Mouse (Mus musculus) CH12.LX (cell line): Measurements from ENCODE around the gene D11Wsu47e. TPM values are rescaled to one million over a fixed set of nuclear protein-coding genes. Genes with fewer than 3 reads are reported as not detected.

Experiments used
- DNase-seq: peaks from one replicate; pipeline ENCODE4 v3.0.0-alpha.2; 2013; ENCODE audit errors: extremely low read depth
- H3K27ac ChIP-seq: 2 replicates; pipeline ENCODE4 v1.5.1; 2012; ENCODE audit warnings: low read depth, mild to moderate bottlenecking, control low read depth, moderate library complexity; ENCODE audit not compliant: insufficient read depth
- H3K27me3 ChIP-seq: replicated peaks from 2 replicates; pipeline ENCODE3; 2012; ENCODE audit warnings: inconsistent platforms
- H3K36me3 ChIP-seq, 2 experiments: replicated peaks in 1 of 2; 2 replicates each; pipeline versions ENCODE3 to v1.6.1; 2012; ENCODE audit warnings: inconsistent platforms in 1 of 2, low read length in 1 of 2, mild to moderate bottlenecking in 1 of 2, mixed read lengths in 1 of 2, moderate library complexity in 1 of 2; ENCODE audit not compliant: control insufficient read depth in 1 of 2, insufficient read depth in 1 of 2
- H3K4me1 ChIP-seq, 2 experiments: 2 replicates each; pipeline ENCODE4 v1.6.1; 2012; ENCODE audit warnings: inconsistent platforms in 1 of 2, moderate library complexity in 1 of 2; ENCODE audit not compliant: insufficient read depth in 2 of 2, control insufficient read depth in 1 of 2
- H3K4me2 ChIP-seq: 2 replicates; pipeline ENCODE4 v1.6.1; 2012; ENCODE audit warnings: low read depth, mild to moderate bottlenecking, control low read depth; ENCODE audit not compliant: poor library complexity, insufficient read depth, severe bottlenecking
- H3K4me3 ChIP-seq, 3 experiments: fragments of 150-350 bp in 1 of 3; sonication (generic) in 1 of 3; replicated peaks in 1 of 3; 2 replicates each; pipeline versions ENCODE3 to v1.5.1; 2011 to 2012; ENCODE audit warnings: low read depth in 2 of 3, low read length in 2 of 3, mild to moderate bottlenecking in 2 of 3, moderate library complexity in 2 of 3, control low read depth in 1 of 3, improper control_type of control experiment in 1 of 3, inconsistent platforms in 1 of 3, mixed read lengths in 1 of 3; ENCODE audit not compliant: poor library complexity in 1 of 3
- H3K79me2 ChIP-seq: replicated peaks from 2 replicates; pipeline ENCODE4 v1.6.1; 2012; ENCODE audit warnings: mild to moderate bottlenecking, moderate library complexity; ENCODE audit not compliant: control insufficient read depth, poor library complexity, insufficient read depth, severe bottlenecking; ENCODE audit errors: extremely low read depth
- H3K9ac ChIP-seq: 2 replicates; pipeline ENCODE4 v1.6.1; 2012; ENCODE audit warnings: low read depth, mild to moderate bottlenecking, control low read depth, moderate library complexity; ENCODE audit not compliant: insufficient read depth
- H3K9me3 ChIP-seq: replicated peaks from 2 replicates; pipeline ENCODE3; 2012; ENCODE audit warnings: low read length, inconsistent platforms, mixed read lengths
- BHLHE40 ChIP-seq: IDR thresholded peaks from 2 replicates; pipeline ENCODE4 v1.6.1; 2011; ENCODE audit warnings: mild to moderate bottlenecking, low read depth, low read length, improper control_type of control experiment
- CHD2 ChIP-seq: IDR thresholded peaks from 2 replicates; pipeline ENCODE4 v1.6.1; 2011; ENCODE audit warnings: low read length, improper control_type of control experiment
- CTCF ChIP-seq, 2 experiments: IDR thresholded peaks in 1 of 2; conservative IDR thresholded peaks in 1 of 2; 2 replicates each; pipeline ENCODE4 v1.5.1; 2011 to 2012; ENCODE audit warnings: low read depth in 2 of 2, low read length in 2 of 2, improper control_type of control experiment in 1 of 2, inconsistent platforms in 1 of 2, mild to moderate bottlenecking in 1 of 2, moderate library complexity in 1 of 2
- ELF1 ChIP-seq: IDR thresholded peaks from 2 replicates; pipeline ENCODE4 v1.6.1; 2014; ENCODE audit warnings: low read depth, mild to moderate bottlenecking, inconsistent platforms, low read length, improper control_type of control experiment
- GABPA ChIP-seq: IDR thresholded peaks from 2 replicates; pipeline ENCODE4 v1.6.1; 2012; ENCODE audit warnings: low read depth, low read length, improper control_type of control experiment, inconsistent platforms; ENCODE audit not compliant: insufficient replicate concordance
- KAT2A ChIP-seq: IDR thresholded peaks from 2 replicates; pipeline ENCODE4 v1.6.1; 2012; ENCODE audit warnings: low read length, improper control_type of control experiment, inconsistent platforms; ENCODE audit not compliant: insufficient replicate concordance
- MAX ChIP-seq: IDR thresholded peaks from 2 replicates; pipeline ENCODE4 v1.6.1; 2011; ENCODE audit warnings: low read length, improper control_type of control experiment
- MYC ChIP-seq: IDR thresholded peaks from 2 replicates; pipeline ENCODE4 v1.6.1; 2011; ENCODE audit warnings: low read depth, mild to moderate bottlenecking, improper control_type of control experiment, low read length
- NELFE ChIP-seq: IDR thresholded peaks from 2 replicates; pipeline ENCODE4 v1.6.1; 2011; ENCODE audit warnings: low read depth, low read length, improper control_type of control experiment
- NRF1 ChIP-seq: IDR thresholded peaks from 2 replicates; pipeline ENCODE4 v1.6.1; 2014; ENCODE audit warnings: low read depth, mild to moderate bottlenecking, inconsistent platforms, low read length, improper control_type of control experiment, moderate library complexity
- POLR2AphosphoS2 ChIP-seq: IDR thresholded peaks from 2 replicates; pipeline ENCODE4 v1.6.1; 2011; ENCODE audit warnings: low read depth, low read length, improper control_type of control experiment
- UBTF ChIP-seq: IDR thresholded peaks from 2 replicates; pipeline ENCODE4 v1.6.1; 2012; ENCODE audit warnings: low read depth, mild to moderate bottlenecking, inconsistent platforms, low read length, improper control_type of control experiment, moderate library complexity
- USF2 ChIP-seq: conservative IDR thresholded peaks from 2 replicates; pipeline ENCODE4 v1.6.1; 2011; ENCODE audit warnings: low read depth, low read length, improper control_type of control experiment
- ZMIZ1 ChIP-seq: IDR thresholded peaks from 2 replicates; pipeline ENCODE4 v1.6.1; 2012; ENCODE audit warnings: low read depth, mild to moderate bottlenecking, inconsistent platforms, low read length, improper control_type of control experiment
- dilution Hi-C: fragments of 300-500 bp; cut with MboI; formaldehyde crosslinking; loops from 2 replicates; pipeline ENCODE4 v1.14.3; 2020; ENCODE audit warnings: low sequenced_read_pairs; ENCODE audit not compliant: extremely low pct_unique_long_range_greater_than_20kb, extremely low pct_ligation_motif_present
- in situ Hi-C: fragments of 300-500 bp; cut with MboI; formaldehyde crosslinking; loops from 3 replicates; pipeline ENCODE4 v1.14.3; 2019; ENCODE audit warnings: low sequenced_read_pairs, low pct_ligation_motif_present, low pct_unique_long_range_greater_than_20kb, mixed read lengths
- polyA plus RNA-seq: library from polyadenylated mRNA; unstranded; fragments of >175 nt; gene quantifications from 2 replicates; pipeline ENCODE4 v1.2.1, GENCODE M21; 2012; ENCODE audit warnings: low read depth; ENCODE audit not compliant: insufficient read length
- total RNA-seq, 2 experiments: library from RNA; depleted of rRNA; stranded (reverse); fragments of 300-350 nt in 1 of 2; fragments of >200 nt in 1 of 2; gene quantifications; 2 replicates each; pipeline ENCODE4 v1.2.3; 2012 to 2014

D11Wsu47e gene
- total and polyA plus RNA-seq, 3 experiments = 25.1 to 29.6 (median 26.2) TPM

GRCm38 (mm10) chr11:113709731-113710256, 25.6 kb downstream of the D11Wsu47e start, which contains the start of gene Cpsf4l:
Gene Cpsf4l (minus strand): TSS chr11:113710017.
- no peak within 1 kb of the TSS for H3K9ac ChIP-seq
- dilution Hi-C loops = no loop called here

DNA sequence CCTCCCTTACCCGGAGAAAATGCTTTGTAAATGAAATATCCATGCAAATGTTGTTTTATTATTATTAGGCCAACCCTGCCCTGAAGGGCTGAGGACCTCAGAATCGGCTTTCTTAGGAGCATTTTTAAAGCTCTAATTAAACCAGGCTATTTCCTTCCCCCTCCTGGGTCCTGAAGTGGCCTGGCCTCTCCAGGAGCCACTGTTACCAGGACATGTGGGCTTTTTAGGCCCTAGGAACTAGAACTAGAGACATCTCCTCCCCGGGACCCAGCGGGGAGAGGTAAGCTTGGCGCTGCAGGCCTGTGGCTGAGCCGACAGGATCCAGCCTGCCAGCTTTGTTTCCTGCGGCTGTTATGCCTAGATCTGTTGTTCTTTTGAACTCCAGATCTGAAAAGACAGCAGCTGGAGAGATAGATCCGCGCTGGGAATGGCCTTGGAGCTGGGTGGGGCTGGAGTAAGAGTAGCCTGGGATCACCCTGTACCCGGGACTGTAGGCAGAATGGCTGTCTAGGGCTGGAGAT, 26.1 kb downstream of the D11Wsu47e start:
- dilution Hi-C loops (no loop called here), in situ Hi-C loops (loop anchor here (25.0 kb wide), 1 partner anchor 952 kb away; the partner anchor contains the start of gene Rpl38)
- DNase-seq = no peak
- Histone ChIP-seq H3K27ac (no peak overlapping the region), H3K4me1 (0 out of 4 replicates have a peak, but pooled peaks cover 0 to 2% of the 10 kb centered on the region in 2 experiments), H3K4me3 (no peak overlapping the region), H3K4me2 (no peak overlapping the region), H3K9me3 (no peaks in the 10 kb centered on the region), H3K79me2 (no peaks in the 10 kb centered on the region), H3K36me3 (peaks cover 0 to 18% of the 10 kb centered on the region in 2 experiments), H3K27me3 (no peaks in the 10 kb centered on the region), H3K9ac (no peak overlapping the region)
- TF ChIP-seq CHD2 = no peak
- no peak for TF ChIP-seq MAX

More at GRCm38 (mm10) chr11:113709731-113710256, 25.6 kb downstream of the D11Wsu47e start, which contains the start of gene Cpsf4l:
- Histone ChIP-seq H3K27me3 (no peaks in the 10 kb centered on the region), H3K79me2 (no peaks in the 10 kb centered on the region), H3K9me3 (no peaks in the 10 kb centered on the region), H3K4me1 (peaks cover 0 to under 1% of the 10 kb centered on the region in 2 experiments; a peak in 1 of 4 replicates), H3K4me2 (no peak within 1 kb of the TSS), H3K4me3 (no peak within 1 kb of the TSS), H3K36me3 (peaks cover 0 to 19% of the 10 kb centered on the region in 2 experiments), H3K27ac (no peak within 1 kb of the TSS)
- in situ Hi-C loops = loop anchor here (25.0 kb wide), 1 partner anchor 953 kb away; the partner anchor contains the start of gene Rpl38
- TF ChIP-seq BHLHE40 (no peak), CTCF (conservative IDR thresholded peaks at IDR 0.05 in 1 of 2, IDR thresholded peaks at IDR 0.05 in 1 of 2; ENCODE audit: low read depth in 2 of 2, low read length in 2 of 2) (no peak), KAT2A (no peak), MYC (no peak), GABPA (no peak), POLR2AphosphoS2 (no peak), USF2 (no peak), ZMIZ1 (no peak), CHD2 (no peak), NELFE (no peak), NRF1 (no peak), UBTF (no peak), MAX (no peak), ELF1 (no peak)
- no peak for DNase-seq
